ENCODE assay signal across 8 mouse cellular contexts in the genomic region with DNA sequence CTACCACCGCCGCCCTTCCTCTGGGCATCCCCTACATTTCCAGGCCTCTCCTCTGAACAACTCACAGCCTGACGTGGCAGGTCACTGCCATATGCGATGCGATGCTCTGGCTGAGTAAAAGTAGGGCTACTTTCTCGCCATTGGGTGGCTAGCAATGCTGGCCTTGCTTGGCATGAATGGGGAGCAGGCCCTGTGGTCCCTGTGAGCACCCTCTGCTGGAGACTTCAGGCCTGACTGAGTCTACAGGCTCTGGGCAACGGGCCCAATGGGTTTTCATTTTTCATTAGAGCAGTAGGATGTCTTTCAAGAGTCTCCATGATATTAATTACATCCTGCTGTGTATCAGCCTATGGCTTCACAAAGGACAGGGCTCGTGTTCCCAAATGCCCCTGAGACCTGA. TPM values are rescaled to one million over a fixed set of nuclear protein-coding genes. Genes with fewer than 3 reads are reported as not detected.
A peak's percentile ranks its signal among the peaks of the same experiment; 100 is the strongest.
DNase-seq lines count a peak whose midpoint lies in the region; ATAC-seq and TF ChIP-seq lines count a peak whose summit lies in the region.

No protein-coding gene starts in this region.

- H3K4me2 ChIP-seq in forebrain, embryonic 11.5 days (ENCODE audit: low read depth, low read length, severe bottlenecking) = no peak overlapping the region
- H3K4me2 ChIP-seq in forebrain, embryonic 16.5 days (ENCODE audit: low read length) = no peak overlapping the region
- no peak overlapping the region for H3K4me2 ChIP-seq in liver, postnatal 0 days (ENCODE audit: low read depth, low read length)

- no peak overlapping the region for H3K27ac ChIP-seq in forebrain, embryonic 11.5 days (ENCODE audit: low read depth, low read length)
- no peak overlapping the region for H3K27ac ChIP-seq in forebrain, embryonic 16.5 days (ENCODE audit: low read length)
- H3K27ac ChIP-seq in spleen, adult 2 months (ENCODE audit: insufficient read depth, low read length) = no peak overlapping the region
- no peak overlapping the region for H3K27ac ChIP-seq in liver, postnatal 0 days (ENCODE audit: low read depth)

- no peak for TF ChIP-seq POLR2A in spleen, adult 2 months (IDR thresholded peaks at IDR 0.05; ENCODE audit: low read depth, low read length)

- DNase-seq in forebrain, embryonic 11.5 days (ENCODE audit: low spot score) = peak; percentile 58
- DNase-seq in spleen, adult 2 months (ENCODE audit: low read depth in 1 of 2, low spot score in 2 of 2) = peak in 1 of 2 experiments; percentile 11
- DNase-seq in spleen, adult 12 weeks (ENCODE audit: low spot score) = no peak
- DNase-seq in cerebellum, postnatal 14 days = peak; percentile 74 to 80
- DNase-seq in liver, postnatal 0 days = peak; percentile 48
- DNase-seq in right cerebral cortex, postnatal 4 days = peak; percentile 42

- peak; percentile 38; the same call in 1 of the 2 replicates for TF ChIP-seq CTCF in spleen, adult 2 months (IDR thresholded peaks at IDR 0.05; ENCODE audit: extremely low read depth, insufficient read depth, insufficient read length, insufficient replicate concordance)
- TF ChIP-seq CTCF in liver, postnatal 0 days (IDR thresholded peaks at IDR 0.05; ENCODE audit: low read depth) = peak; percentile 63

- H3K9ac ChIP-seq in forebrain, embryonic 11.5 days (ENCODE audit: low read length) = no peak overlapping the region
- no peak overlapping the region for H3K9ac ChIP-seq in forebrain, embryonic 16.5 days (replicated peaks; ENCODE audit: low read depth, low read length)
- H3K9ac ChIP-seq in liver, postnatal 0 days (replicated peaks) = no peak overlapping the region

- no peaks in the 10 kb centered on the region for H3K27me3 ChIP-seq in forebrain, embryonic 11.5 days (ENCODE audit: control insufficient read depth, insufficient read depth, low read length)
- H3K27me3 ChIP-seq in forebrain, embryonic 16.5 days (replicated peaks; ENCODE audit: control insufficient read depth, insufficient read depth, low read length) = no peaks in the 10 kb centered on the region
- H3K27me3 ChIP-seq in spleen, adult 2 months (ENCODE audit: control insufficient read depth, insufficient read depth, low read length) = no peaks in the 10 kb centered on the region
- H3K27me3 ChIP-seq in liver, postnatal 0 days (ENCODE audit: insufficient read depth, low read length) = no peaks in the 10 kb centered on the region

- ATAC-seq in forebrain, embryonic 11.5 days (replicated peaks; ENCODE audit: low FRiP score) = no peak
- ATAC-seq in forebrain, embryonic 16.5 days = no peak
- ATAC-seq in hematopoietic stem cell, adult 5-6 weeks (replicated peaks in 1 of 2; ENCODE audit: insufficient read depth in 1 of 2, low FRiP score in 2 of 2, low TSS enrichment in 1 of 2, low read depth in 1 of 2, poor library complexity in 2 of 2, severe bottlenecking in 2 of 2) = peak; percentile 42 to 58; a peak in 3 of 4 replicates
- ATAC-seq in liver, postnatal 0 days = peak; percentile 41; the same call in 1 of the 2 replicates

- no peak overlapping the region for H3K4me3 ChIP-seq in forebrain, embryonic 11.5 days (ENCODE audit: low read depth, low read length)
- no peak overlapping the region for H3K4me3 ChIP-seq in forebrain, embryonic 16.5 days (replicated peaks; ENCODE audit: low read length)
- no peak overlapping the region for H3K4me3 ChIP-seq in spleen, adult 2 months (ENCODE audit: extremely low read depth, insufficient read depth, insufficient read length)
- no peak overlapping the region for H3K4me3 ChIP-seq in liver, postnatal 0 days (ENCODE audit: low read depth, low read length)

- H3K36me3 ChIP-seq in forebrain, embryonic 11.5 days (ENCODE audit: control insufficient read depth, insufficient read depth, low read length) = no peaks in the 10 kb centered on the region
- H3K36me3 ChIP-seq in forebrain, embryonic 16.5 days (ENCODE audit: control insufficient read depth, insufficient read depth) = no peaks in the 10 kb centered on the region
- no peaks in the 10 kb centered on the region for H3K36me3 ChIP-seq in spleen, adult 2 months (ENCODE audit: control insufficient read depth, insufficient read depth, low read length)
- no peaks in the 10 kb centered on the region for H3K36me3 ChIP-seq in liver, postnatal 0 days (replicated peaks; ENCODE audit: insufficient read depth, low read length)

- WGBS in forebrain, embryonic 11.5 days = 27% methylated on average over 8 of the region's 8 CpGs
- 21% methylated on average over 8 of the region's 8 CpGs for WGBS in forebrain, embryonic 16.5 days
- 60% methylated on average over 8 of the region's 8 CpGs for WGBS in spleen, adult 2 months
- WGBS in liver, postnatal 0 days (ENCODE audit: insufficient replicate concordance) = 42% methylated on average over 8 of the region's 8 CpGs

- no peak for TF ChIP-seq EP300 in liver, postnatal 0 days (IDR thresholded peaks at IDR 0.05; ENCODE audit: low read depth)

- no peaks in the 10 kb centered on the region for H3K9me3 ChIP-seq in forebrain, embryonic 11.5 days (ENCODE audit: control insufficient read depth, low read length)
- H3K9me3 ChIP-seq in forebrain, embryonic 16.5 days (ENCODE audit: control insufficient read depth, low read length) = no peaks in the 10 kb centered on the region
- no peaks in the 10 kb centered on the region for H3K9me3 ChIP-seq in liver, postnatal 0 days (ENCODE audit: low read length)

- no peaks in the 10 kb centered on the region for H3K4me1 ChIP-seq in forebrain, embryonic 11.5 days (replicated peaks; ENCODE audit: control insufficient read depth, insufficient read depth, low read length)
- H3K4me1 ChIP-seq in forebrain, embryonic 16.5 days (replicated peaks; ENCODE audit: control insufficient read depth, insufficient read depth, low read length) = no peaks in the 10 kb centered on the region
- no peaks in the 10 kb centered on the region for H3K4me1 ChIP-seq in spleen, adult 2 months (ENCODE audit: control insufficient read depth, insufficient read depth, insufficient read length)
- H3K4me1 ChIP-seq in liver, postnatal 0 days (ENCODE audit: insufficient read depth) = no peaks in the 10 kb centered on the region

RNA-seq across cellular contexts. Expression of gene Zfp710, which starts 30.1 kb away (rescaled TPM):
- 27.9 and 33.0 TPM in 2 replicates for polyA plus RNA-seq in forebrain, embryonic 11.5 days (2014; fragmentation: Nextera tagmentation; extraction: Ambion mirVana)
- polyA plus RNA-seq in forebrain, embryonic 16.5 days (2015; fragmentation: Nextera tagmentation; extraction: Ambion mirVana) = 18.7 and 19.6 TPM in 2 replicates
- 45.3 and 57.7 TPM in 2 replicates for polyA plus RNA-seq in spleen, adult 2 months (2012; rRNA removed)
- 18.9 and 19.7 TPM in 2 replicates for total RNA-seq in hematopoietic stem cell, adult 5-6 weeks (2017)
- 5.9 and 6.4 TPM in 2 replicates for polyA plus RNA-seq in liver, postnatal 0 days (2015; fragmentation: Nextera tagmentation; extraction: Ambion mirVana)

RNA-seq across cellular contexts. Expression of gene Arpin, which starts 59.3 kb away (rescaled TPM):
- polyA plus RNA-seq in forebrain, embryonic 11.5 days (2014; fragmentation: Nextera tagmentation; extraction: Ambion mirVana) = 20.8 and 23.0 TPM in 2 replicates
- polyA plus RNA-seq in forebrain, embryonic 16.5 days (2015; fragmentation: Nextera tagmentation; extraction: Ambion mirVana) = 12.5 and 14.4 TPM in 2 replicates
- polyA plus RNA-seq in spleen, adult 2 months (2012; rRNA removed) = 2.5 and 2.9 TPM in 2 replicates
- 0.35 and 1.1 TPM in 2 replicates for total RNA-seq in hematopoietic stem cell, adult 5-6 weeks (2017)
- polyA plus RNA-seq in liver, postnatal 0 days (2015; fragmentation: Nextera tagmentation; extraction: Ambion mirVana) = 2.5 and 2.8 TPM in 2 replicates

Comparison
In these comparisons a context has a peak if more than half of its experiments do, and no peak if none do; other contexts are left out.
1. ATAC-seq: peak in hematopoietic stem cell, adult 5-6 weeks (2 of 2) and liver, postnatal 0 days (single experiment); none in forebrain, embryonic 11.5 days (single experiment) and forebrain, embryonic 16.5 days (single experiment).